Mouse (Mus musculus): ENCODE measurements around the gene Aox2. TPM values are rescaled to one million over a fixed set of nuclear protein-coding genes. Genes with fewer than 3 reads are reported as not detected.

Aox2 gene
- polyA plus RNA-seq, 1 experiment from 2014 or later, result 0.03 TPM

GRCm38 (mm10) chr1:58311221-58311864 lies 33.2 kb downstream of the Aox2 start:
- no peaks in the 10 kb centered on the region for H3K27me3 ChIP-seq (replicated peaks)
- 83% methylated on average over 7 of the region's 7 CpGs for WGBS
- no peaks in the 10 kb centered on the region for H3K36me3 ChIP-seq
- H3K9ac ChIP-seq, result no peak overlapping the region
- H3K4me3 ChIP-seq (replicated peaks), result no peak overlapping the region
- H3K4me1 ChIP-seq (replicated peaks), result no peaks in the 10 kb centered on the region
- no peak overlapping the region for H3K4me2 ChIP-seq (replicated peaks)
- ATAC-seq, result no peak
- no peak overlapping the region for H3K27ac ChIP-seq
- H3K9me3 ChIP-seq, result no peaks in the 10 kb centered on the region

- H3K4me3 ChIP-seq (replicated peaks), result no peak overlapping the region
- no peak overlapping the region for H3K4me2 ChIP-seq (replicated peaks)
- no peak overlapping the region for H3K27ac ChIP-seq
- H3K4me1 ChIP-seq (replicated peaks), result no peaks in the 10 kb centered on the region
- WGBS, result 83% methylated on average over 8 of the region's 8 CpGs
- no peaks in the 10 kb centered on the region for H3K27me3 ChIP-seq (replicated peaks)
- no peaks in the 10 kb centered on the region for H3K9me3 ChIP-seq
- no peak for ATAC-seq
- H3K9ac ChIP-seq, result no peak overlapping the region
- H3K36me3 ChIP-seq, result no peaks in the 10 kb centered on the region
These were observed 35.0 kb downstream of the Aox2 start for GRCm38 (mm10) chr1:58313173-58313572.

- Histone ChIP-seq H3K4me3 (replicated peaks) (no peak overlapping the region), H3K4me2 (replicated peaks) (no peak overlapping the region), H3K4me1 (replicated peaks) (no peaks in the 10 kb centered on the region), H3K9me3 (no peaks in the 10 kb centered on the region), H3K27ac (no peak overlapping the region), H3K27me3 (replicated peaks) (no peaks in the 10 kb centered on the region), H3K36me3 (no peaks in the 10 kb centered on the region), H3K9ac (no peak overlapping the region)
- ATAC-seq, result no peak
- 67% methylated on average over 6 of the region's 6 CpGs for WGBS
These were observed 37.4 kb downstream of the Aox2 start for GRCm38 (mm10) chr1:58315532-58315931.

- WGBS, result 16% methylated on average over 4 of the region's 4 CpGs
- Histone ChIP-seq H3K9ac (no peak overlapping the region), H3K4me1 (replicated peaks) (no peaks in the 10 kb centered on the region), H3K27ac (no peak overlapping the region), H3K27me3 (replicated peaks) (no peaks in the 10 kb centered on the region), H3K9me3 (no peaks in the 10 kb centered on the region), H3K36me3 (no peaks in the 10 kb centered on the region), H3K4me2 (replicated peaks) (peak overlapping the region; percentile 45), H3K4me3 (replicated peaks) (no peak overlapping the region)
- ATAC-seq, result no peak
These were observed 55.1 kb downstream of the Aox2 start for GRCm38 (mm10) chr1:58333222-58333621.

- H3K4me2 ChIP-seq (replicated peaks), result no peak overlapping the region
- no peaks in the 10 kb centered on the region for H3K4me1 ChIP-seq (replicated peaks)
- no peak for ATAC-seq
- no peak overlapping the region for H3K9ac ChIP-seq
- H3K4me3 ChIP-seq (replicated peaks), result no peak overlapping the region
- WGBS, result 71% methylated on average over 1 of the region's 1 CpGs
- H3K27me3 ChIP-seq (replicated peaks), result no peaks in the 10 kb centered on the region
- no peaks in the 10 kb centered on the region for H3K9me3 ChIP-seq
- H3K36me3 ChIP-seq, result no peaks in the 10 kb centered on the region
- H3K27ac ChIP-seq, result no peak overlapping the region
These were observed 61.8 kb downstream of the Aox2 start for GRCm38 (mm10) chr1:58339901-58340300.

- ATAC-seq, result no peak
- no peaks in the 10 kb centered on the region for H3K36me3 ChIP-seq
- no peak overlapping the region for H3K4me3 ChIP-seq (replicated peaks)
- no peaks in the 10 kb centered on the region for H3K27me3 ChIP-seq (replicated peaks)
- no peak overlapping the region for H3K27ac ChIP-seq
- no peaks in the 10 kb centered on the region for H3K9me3 ChIP-seq
- no peak overlapping the region for H3K9ac ChIP-seq
- no peaks in the 10 kb centered on the region for H3K4me1 ChIP-seq (replicated peaks)
- 24% methylated on average over 7 of the region's 7 CpGs for WGBS
- H3K4me2 ChIP-seq (replicated peaks), result no peak overlapping the region
These were observed 63.5 kb downstream of the Aox2 start for GRCm38 (mm10) chr1:58341576-58341975.

- no peaks in the 10 kb centered on the region for H3K27me3 ChIP-seq (replicated peaks)
- no peak overlapping the region for H3K27ac ChIP-seq
- H3K4me2 ChIP-seq (replicated peaks), result no peak overlapping the region
- H3K36me3 ChIP-seq, result no peaks in the 10 kb centered on the region
- 72% methylated on average over 4 of the region's 4 CpGs for WGBS
- H3K4me1 ChIP-seq (replicated peaks), result no peaks in the 10 kb centered on the region
- ATAC-seq, result 0 out of 2 replicates have a peak, but pooled peaks have one; percentile 39
- no peak overlapping the region for H3K9ac ChIP-seq
- no peaks in the 10 kb centered on the region for H3K9me3 ChIP-seq
- no peak overlapping the region for H3K4me3 ChIP-seq (replicated peaks)
These were observed 65.7 kb downstream of the Aox2 start for GRCm38 (mm10) chr1:58343861-58344260.

- Histone ChIP-seq H3K4me3 (replicated peaks) (no peak overlapping the region), H3K9me3 (no peaks in the 10 kb centered on the region), H3K27ac (no peak overlapping the region), H3K4me1 (replicated peaks) (no peaks in the 10 kb centered on the region), H3K27me3 (replicated peaks) (no peaks in the 10 kb centered on the region), H3K9ac (no peak overlapping the region), H3K36me3 (no peaks in the 10 kb centered on the region), H3K4me2 (replicated peaks) (no peak overlapping the region)
- 86% methylated on average over 5 of the region's 5 CpGs for WGBS
- ATAC-seq, result no peak
These were observed 66.4 kb downstream of the Aox2 start for GRCm38 (mm10) chr1:58344570-58344969.

GRCm38 (mm10) chr1:58346159-58346558 lies 68.0 kb downstream of the Aox2 start:
- WGBS, result 64% methylated on average over 14 of the region's 14 CpGs
- ATAC-seq, result peak; percentile 62

GRCm38 (mm10) chr1:58348712-58349111 lies 70.6 kb downstream of the Aox2 start:
- no peaks in the 10 kb centered on the region for H3K9me3 ChIP-seq
- H3K4me3 ChIP-seq (replicated peaks), result no peak overlapping the region
- H3K9ac ChIP-seq, result no peak overlapping the region
- no peak overlapping the region for H3K27ac ChIP-seq
- no peak for ATAC-seq
- 77% methylated on average over 6 of the region's 6 CpGs for WGBS
- H3K4me1 ChIP-seq (replicated peaks), result peaks cover 4% of the 10 kb centered on the region; the same call in 1 of the 2 replicates
- H3K4me2 ChIP-seq (replicated peaks), result no peak overlapping the region
- no peaks in the 10 kb centered on the region for H3K27me3 ChIP-seq (replicated peaks)
- H3K36me3 ChIP-seq, result no peaks in the 10 kb centered on the region

More at GRCm38 (mm10) chr1:58346159-58346558, 68.0 kb downstream of the Aox2 start:
- H3K4me2 ChIP-seq (replicated peaks), result 0 out of 2 replicates have a peak overlapping the region, but pooled peaks have one; percentile 17
- no peak overlapping the region for H3K4me3 ChIP-seq (replicated peaks)
- H3K27me3 ChIP-seq (replicated peaks), result no peaks in the 10 kb centered on the region
- H3K9me3 ChIP-seq, result no peaks in the 10 kb centered on the region
- H3K27ac ChIP-seq, result no peak overlapping the region
- no peaks in the 10 kb centered on the region for H3K36me3 ChIP-seq
- no peaks in the 10 kb centered on the region for H3K4me1 ChIP-seq (replicated peaks)
- no peak overlapping the region for H3K9ac ChIP-seq

GRCm38 (mm10) chr1:58353238-58353893 lies 75.2 kb downstream of the Aox2 start:
- Histone ChIP-seq H3K36me3 (no peaks in the 10 kb centered on the region), H3K4me3 (replicated peaks) (no peak overlapping the region), H3K27ac (peak overlapping the region; percentile 70), H3K9ac (no peak overlapping the region), H3K9me3 (no peaks in the 10 kb centered on the region), H3K4me2 (replicated peaks) (no peak overlapping the region), H3K4me1 (replicated peaks) (peaks cover 4% of the 10 kb centered on the region; the same call in 1 of the 2 replicates), H3K27me3 (replicated peaks) (no peaks in the 10 kb centered on the region)
- 14% methylated on average over 4 of the region's 4 CpGs for WGBS
- peak; percentile 94 for ATAC-seq

- Histone ChIP-seq H3K9ac (no peak overlapping the region), H3K36me3 (no peaks in the 10 kb centered on the region), H3K9me3 (no peaks in the 10 kb centered on the region), H3K4me1 (replicated peaks) (0 out of 2 replicates have a peak, but pooled peaks cover 5% of the 10 kb centered on the region), H3K4me2 (replicated peaks) (no peak overlapping the region), H3K4me3 (replicated peaks) (no peak overlapping the region), H3K27ac (peak overlapping the region; percentile 22; the same call in 1 of the 2 replicates), H3K27me3 (replicated peaks) (no peaks in the 10 kb centered on the region)
- 67% methylated on average over 19 of the region's 19 CpGs for WGBS
- peak; percentile 79 for ATAC-seq
These were observed 81.1 kb downstream of the Aox2 start for GRCm38 (mm10) chr1:58358958-58359901.
